Mouse (Mus musculus) hindbrain, embryonic 12.5 days (tissue): Measurements from ENCODE around the gene Lcmt1. TPM values are rescaled to one million over a fixed set of nuclear protein-coding genes. Genes with fewer than 3 reads are reported as not detected.
A peak's percentile ranks its signal among the peaks of the same experiment; 100 is the strongest.

Source experiments
- ATAC-seq: fragments of 200-750 bp; cut with Nextera tagmentation; 2 replicates; pipeline ENCODE4 v1.8.0; 2017; ENCODE audit warnings: moderate TSS enrichment; ENCODE audit not compliant: low FRiP score
- H3K27ac ChIP-seq: fragments of 300-500 bp; sonication (generic); 2 replicates; pipeline ENCODE4 v1.5.1; 2016; ENCODE audit warnings: mild to moderate bottlenecking
- H3K27me3 ChIP-seq: fragments of 300-500 bp; sonication (generic); 2 replicates; pipeline ENCODE4 v1.6.1; 2016; ENCODE audit warnings: mild to moderate bottlenecking
- H3K36me3 ChIP-seq: fragments of 300-500 bp; sonication (generic); 2 replicates; pipeline ENCODE4 v1.6.1; 2016; ENCODE audit warnings: mild to moderate bottlenecking
- H3K4me1 ChIP-seq: fragments of 300-500 bp; sonication (generic); 2 replicates; pipeline ENCODE4 v1.6.1; 2016
- H3K4me2 ChIP-seq: fragments of 300-500 bp; sonication (generic); replicated peaks from 2 replicates; pipeline ENCODE4 v1.6.1; 2016; ENCODE audit warnings: mild to moderate bottlenecking
- H3K4me3 ChIP-seq: fragments of 300-500 bp; sonication (generic); 2 replicates; pipeline ENCODE4 v1.5.1; 2016; ENCODE audit warnings: mild to moderate bottlenecking
- H3K9ac ChIP-seq: fragments of 300-500 bp; sonication (generic); 2 replicates; pipeline ENCODE4 v1.6.1; 2016; ENCODE audit warnings: mild to moderate bottlenecking, moderate library complexity
- H3K9me3 ChIP-seq: fragments of 300-500 bp; sonication (generic); replicated peaks from 2 replicates; pipeline ENCODE4 v1.6.1; 2016; ENCODE audit warnings: mild to moderate bottlenecking
- WGBS: fragments of 180-500 bp; shearing (Covaris S2); methylation state at CpG from one replicate; pipeline ENCODE4 v1.1.7; 2016; 5-methylcytosine and 5-hydroxymethylcytosine counted together
- polyA plus RNA-seq: library from polyadenylated mRNA; unstranded; fragments of >200 nt; fragmentation: Nextera tagmentation; extraction: Ambion mirVana; gene quantifications from 2 replicates; pipeline ENCODE4 v1.2.1, GENCODE M21; 2016

Lcmt1 gene
- 62.1 and 63.3 TPM in 2 replicates for polyA plus RNA-seq

GRCm38 (mm10) chr7:123369759-123370481 is at the start of gene Lcmt1, which contains the start of gene Arhgap17:
Gene Lcmt1 (plus strand): TSS chr7:123369784.
Gene Arhgap17 (minus strand): TSS chr7:123369915.
- peak within 1 kb of the TSS; percentile 82 for H3K4me3 ChIP-seq
- H3K36me3 ChIP-seq = no peaks in the 10 kb centered on the region
- peak within 1 kb of the TSS; percentile 92 for H3K27ac ChIP-seq
- under 1% methylated on average over 64 of the region's 64 CpGs for WGBS
- H3K27me3 ChIP-seq = no peaks in the 10 kb centered on the region; the same call in 1 of the 2 replicates
- H3K4me2 ChIP-seq = peak within 1 kb of the TSS; percentile 82
- ATAC-seq = peak; percentile 97
- H3K4me1 ChIP-seq = peaks cover 30% of the 10 kb centered on the region
- peak within 1 kb of the TSS; percentile 90 for H3K9ac ChIP-seq
- H3K9me3 ChIP-seq = no peaks in the 10 kb centered on the region

- Histone ChIP-seq H3K4me2 (no peak overlapping the region), H3K27me3 (no peaks in the 10 kb centered on the region), H3K4me1 (no peaks in the 10 kb centered on the region), H3K27ac (no peak overlapping the region), H3K9me3 (no peaks in the 10 kb centered on the region), H3K9ac (no peak overlapping the region), H3K4me3 (no peak overlapping the region), H3K36me3 (peaks cover 50% of the 10 kb centered on the region)
- 91% methylated on average over 13 of the region's 13 CpGs for WGBS
- no peak for ATAC-seq
These were observed 47.0 kb upstream of the Lcmt1 start for GRCm38 (mm10) chr7:123322452-123323121.

GRCm38 (mm10) chr7:123323388-123323787 is 46.2 kb upstream of the Lcmt1 start:
- Histone ChIP-seq H3K4me1 (no peaks in the 10 kb centered on the region), H3K27ac (no peak overlapping the region), H3K9ac (no peak overlapping the region), H3K9me3 (no peaks in the 10 kb centered on the region), H3K36me3 (peaks cover 50% of the 10 kb centered on the region), H3K4me2 (no peak overlapping the region), H3K27me3 (no peaks in the 10 kb centered on the region), H3K4me3 (no peak overlapping the region)
- ATAC-seq = no peak
- 88% methylated on average over 2 of the region's 2 CpGs for WGBS

- H3K36me3 ChIP-seq = peaks cover 46% of the 10 kb centered on the region
- WGBS = 100% methylated on average over 1 of the region's 1 CpGs
- no peak for ATAC-seq
These were observed 45.5 kb upstream of the Lcmt1 start for GRCm38 (mm10) chr7:123324105-123324504.

GRCm38 (mm10) chr7:123326062-123326461 is 43.5 kb upstream of the Lcmt1 start:
- H3K4me2 ChIP-seq = no peak overlapping the region
- no peak for ATAC-seq
- H3K4me3 ChIP-seq = no peak overlapping the region
- WGBS = 91% methylated on average over 5 of the region's 5 CpGs
- no peaks in the 10 kb centered on the region for H3K4me1 ChIP-seq
- H3K27ac ChIP-seq = no peak overlapping the region
- no peaks in the 10 kb centered on the region for H3K9me3 ChIP-seq
- peaks cover 32% of the 10 kb centered on the region for H3K36me3 ChIP-seq
- H3K27me3 ChIP-seq = no peaks in the 10 kb centered on the region
- no peak overlapping the region for H3K9ac ChIP-seq

More at GRCm38 (mm10) chr7:123324105-123324504, 45.5 kb upstream of the Lcmt1 start:
- no peak overlapping the region for H3K4me2 ChIP-seq
- H3K27me3 ChIP-seq = no peaks in the 10 kb centered on the region
- no peak overlapping the region for H3K9ac ChIP-seq
- H3K27ac ChIP-seq = no peak overlapping the region
- H3K4me3 ChIP-seq = no peak overlapping the region
- H3K9me3 ChIP-seq = no peaks in the 10 kb centered on the region
- no peaks in the 10 kb centered on the region for H3K4me1 ChIP-seq

- H3K36me3 ChIP-seq = peaks cover 26% of the 10 kb centered on the region
- no peak overlapping the region for H3K4me3 ChIP-seq
- no peaks in the 10 kb centered on the region for H3K9me3 ChIP-seq
- no peaks in the 10 kb centered on the region for H3K4me1 ChIP-seq
- no peak overlapping the region for H3K4me2 ChIP-seq
- H3K27ac ChIP-seq = no peak overlapping the region
- H3K9ac ChIP-seq = no peak overlapping the region
- no peak for ATAC-seq
- no peaks in the 10 kb centered on the region for H3K27me3 ChIP-seq
- WGBS = 81% methylated on average over 4 of the region's 4 CpGs
These were observed 42.7 kb upstream of the Lcmt1 start for GRCm38 (mm10) chr7:123326901-123327300.

- no peak overlapping the region for H3K9ac ChIP-seq
- 83% methylated on average over 4 of the region's 4 CpGs for WGBS
- peaks cover 17% of the 10 kb centered on the region for H3K36me3 ChIP-seq
- H3K9me3 ChIP-seq = no peaks in the 10 kb centered on the region
- no peak overlapping the region for H3K4me2 ChIP-seq
- ATAC-seq = no peak
- H3K4me3 ChIP-seq = no peak overlapping the region
- no peak overlapping the region for H3K27ac ChIP-seq
- H3K27me3 ChIP-seq = no peaks in the 10 kb centered on the region
- no peaks in the 10 kb centered on the region for H3K4me1 ChIP-seq
These were observed 41.7 kb upstream of the Lcmt1 start for GRCm38 (mm10) chr7:123327909-123328308.

- Histone ChIP-seq H3K36me3 (peaks cover 3% of the 10 kb centered on the region; the same call in 1 of the 2 replicates), H3K4me1 (no peaks in the 10 kb centered on the region), H3K4me2 (no peak overlapping the region), H3K27ac (no peak overlapping the region), H3K27me3 (no peaks in the 10 kb centered on the region), H3K4me3 (no peak overlapping the region), H3K9me3 (no peaks in the 10 kb centered on the region), H3K9ac (no peak overlapping the region)
- 88% methylated on average over 9 of the region's 9 CpGs for WGBS
- ATAC-seq = no peak
These were observed 39.1 kb upstream of the Lcmt1 start for GRCm38 (mm10) chr7:123330506-123330905.

- 60% methylated on average over 1 of the region's 1 CpGs for whole genome bisulfite sequencing
These were observed 33.3 kb upstream of the Lcmt1 start for GRCm38 (mm10) chr7:123336322-123336721.

GRCm38 (mm10) chr7:123338351-123338750 is 31.2 kb upstream of the Lcmt1 start:
- H3K9ac ChIP-seq = no peak overlapping the region
- ATAC-seq = no peak
- H3K4me1 ChIP-seq = peaks cover 15% of the 10 kb centered on the region; the same call in 1 of the 2 replicates
- H3K4me2 ChIP-seq = no peak overlapping the region
- H3K4me3 ChIP-seq = no peak overlapping the region
- no peaks in the 10 kb centered on the region for H3K27me3 ChIP-seq
- WGBS = 54% methylated on average over 8 of the region's 8 CpGs
- H3K27ac ChIP-seq = no peak overlapping the region
- no peaks in the 10 kb centered on the region for H3K36me3 ChIP-seq
- no peaks in the 10 kb centered on the region for H3K9me3 ChIP-seq

More at GRCm38 (mm10) chr7:123336322-123336721, 33.3 kb upstream of the Lcmt1 start:
- Histone ChIP-seq H3K27me3 (no peaks in the 10 kb centered on the region), H3K4me3 (no peak overlapping the region), H3K27ac (no peak overlapping the region), H3K36me3 (no peaks in the 10 kb centered on the region), H3K9ac (no peak overlapping the region), H3K4me1 (no peaks in the 10 kb centered on the region), H3K4me2 (no peak overlapping the region), H3K9me3 (no peaks in the 10 kb centered on the region)
- no peak for ATAC-seq

- no peak for ATAC-seq
- Histone ChIP-seq H3K36me3 (no peaks in the 10 kb centered on the region), H3K4me2 (no peak overlapping the region), H3K4me1 (peaks cover 15% of the 10 kb centered on the region; the same call in 1 of the 2 replicates), H3K9me3 (no peaks in the 10 kb centered on the region), H3K27me3 (no peaks in the 10 kb centered on the region), H3K4me3 (no peak overlapping the region), H3K27ac (no peak overlapping the region), H3K9ac (no peak overlapping the region)
- 63% methylated on average over 5 of the region's 5 CpGs for WGBS
These were observed 27.7 kb upstream of the Lcmt1 start for GRCm38 (mm10) chr7:123341896-123342295.

GRCm38 (mm10) chr7:123344079-123344780 is 25.4 kb upstream of the Lcmt1 start:
- Histone ChIP-seq H3K36me3 (no peaks in the 10 kb centered on the region), H3K4me2 (no peak overlapping the region), H3K9ac (no peak overlapping the region), H3K9me3 (no peaks in the 10 kb centered on the region), H3K4me3 (no peak overlapping the region), H3K4me1 (peaks cover 15% of the 10 kb centered on the region; the same call in 1 of the 2 replicates), H3K27me3 (no peaks in the 10 kb centered on the region), H3K27ac (no peak overlapping the region)
- 96% methylated on average over 5 of the region's 5 CpGs for WGBS
- ATAC-seq = no peak
